Mouse (Mus musculus): ENCODE results near the gene Vps18. TPM values are rescaled to one million over a fixed set of nuclear protein-coding genes. Genes with fewer than 3 reads are reported as not detected.

Gene Vps18
- total and polyA plus RNA-seq, 3 experiments: 9.0 to 33.3 (median 21.2) TPM

DNA sequence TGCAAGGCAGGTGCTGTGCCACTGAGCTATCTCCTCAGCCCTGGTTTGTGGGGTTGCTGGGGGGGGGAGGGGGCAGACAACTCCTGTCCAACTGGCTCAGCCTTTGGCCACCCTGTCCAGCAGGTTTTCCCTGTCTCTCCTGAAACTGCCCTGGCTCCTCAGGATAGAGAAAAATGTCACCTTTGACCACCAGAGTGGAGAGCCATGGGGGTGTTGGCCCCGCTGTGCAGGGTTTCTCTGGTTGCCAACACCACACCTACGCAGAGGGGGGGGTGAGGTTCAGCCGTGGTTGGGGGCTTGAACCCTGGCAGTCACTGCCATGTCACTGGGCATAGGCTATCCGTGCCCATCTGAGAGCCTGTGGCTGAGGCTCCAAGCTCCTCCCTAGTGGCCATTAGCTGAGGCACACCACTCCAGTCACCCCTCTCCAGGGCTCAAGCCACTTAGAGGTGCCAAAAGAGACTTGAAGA, 38.9 kb upstream of the Vps18 start:
- H3K36me3 ChIP-seq (replicated peaks): no peaks in the 10 kb centered on the region
- no peak overlapping the region for H3K4me3 ChIP-seq (ENCODE audit: low read depth, low read length)
- H3K4me1 ChIP-seq (ENCODE audit: insufficient read depth, low read depth, low read length): peaks cover 8% of the 10 kb centered on the region
- peaks cover 58% of the 10 kb centered on the region for H3K27me3 ChIP-seq (ENCODE audit: insufficient read depth, low read length)
- DNase-seq (ENCODE audit: low spot score) (no peak), ATAC-seq (ENCODE audit: extremely low read depth, insufficient number of reproducible peaks, low FRiP score, poor library complexity, severe bottlenecking) (no peak)
- no peaks in the 10 kb centered on the region for H3K9me3 ChIP-seq (replicated peaks)
- no peak for TF ChIP-seq GATA1 (IDR thresholded peaks at IDR 0.05; ENCODE audit: borderline replicate concordance, low read length)
- no peak for TF ChIP-seq GATA2 (IDR thresholded peaks at IDR 0.05; ENCODE audit: borderline replicate concordance, low read depth, low read length)
- no peak for TF ChIP-seq CTCF (IDR thresholded peaks at IDR 0.05; ENCODE audit: low read depth, low read length)
- TF ChIP-seq TAL1 (conservative IDR thresholded peaks at IDR 0.05; ENCODE audit: low read depth, low read length): no peak
- no peak for TF ChIP-seq POLR2AphosphoS5 (IDR thresholded peaks at IDR 0.05; ENCODE audit: insufficient replicate concordance, low read depth, low read length)

DNA sequence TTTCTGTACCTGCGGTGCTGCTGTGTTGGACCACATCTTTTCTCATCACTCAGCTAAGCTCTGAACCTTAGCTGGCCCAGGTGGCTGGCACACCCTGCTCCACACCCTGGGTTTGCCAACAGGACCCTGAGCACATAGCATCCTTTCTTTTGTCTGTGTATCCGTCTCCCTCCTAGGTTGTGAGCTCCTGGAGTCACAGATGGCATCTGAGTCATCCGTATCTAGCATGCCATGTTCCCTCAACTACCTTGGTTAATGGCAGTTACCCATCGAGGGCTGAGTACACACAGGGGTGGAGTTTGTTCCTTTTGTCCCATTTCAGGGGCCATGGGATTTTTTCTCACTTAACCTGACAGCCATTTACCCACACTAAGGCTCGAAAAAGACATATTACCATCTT, 38.2 kb upstream of the Vps18 start:
- no peak for TF ChIP-seq CTCF (IDR thresholded peaks at IDR 0.05; ENCODE audit: low read depth, low read length)
- TF ChIP-seq POLR2AphosphoS5 (IDR thresholded peaks at IDR 0.05; ENCODE audit: insufficient replicate concordance, low read depth, low read length): no peak
- no peak for TF ChIP-seq TAL1 (conservative IDR thresholded peaks at IDR 0.05; ENCODE audit: low read depth, low read length)
- no peak for TF ChIP-seq GATA2 (IDR thresholded peaks at IDR 0.05; ENCODE audit: borderline replicate concordance, low read depth, low read length)
- TF ChIP-seq GATA1 (IDR thresholded peaks at IDR 0.05; ENCODE audit: borderline replicate concordance, low read length): no peak
- no peaks in the 10 kb centered on the region for H3K36me3 ChIP-seq (replicated peaks)
- H3K4me1 ChIP-seq (ENCODE audit: insufficient read depth, low read depth, low read length): peaks cover 8% of the 10 kb centered on the region
- DNase-seq (ENCODE audit: low spot score): no peak
- H3K4me3 ChIP-seq (ENCODE audit: low read depth, low read length): no peak overlapping the region
- no peaks in the 10 kb centered on the region for H3K9me3 ChIP-seq (replicated peaks)
- H3K27me3 ChIP-seq (ENCODE audit: insufficient read depth, low read length): peaks cover 58% of the 10 kb centered on the region
- ATAC-seq (ENCODE audit: extremely low read depth, insufficient number of reproducible peaks, low FRiP score, poor library complexity, severe bottlenecking): no peak

DNA sequence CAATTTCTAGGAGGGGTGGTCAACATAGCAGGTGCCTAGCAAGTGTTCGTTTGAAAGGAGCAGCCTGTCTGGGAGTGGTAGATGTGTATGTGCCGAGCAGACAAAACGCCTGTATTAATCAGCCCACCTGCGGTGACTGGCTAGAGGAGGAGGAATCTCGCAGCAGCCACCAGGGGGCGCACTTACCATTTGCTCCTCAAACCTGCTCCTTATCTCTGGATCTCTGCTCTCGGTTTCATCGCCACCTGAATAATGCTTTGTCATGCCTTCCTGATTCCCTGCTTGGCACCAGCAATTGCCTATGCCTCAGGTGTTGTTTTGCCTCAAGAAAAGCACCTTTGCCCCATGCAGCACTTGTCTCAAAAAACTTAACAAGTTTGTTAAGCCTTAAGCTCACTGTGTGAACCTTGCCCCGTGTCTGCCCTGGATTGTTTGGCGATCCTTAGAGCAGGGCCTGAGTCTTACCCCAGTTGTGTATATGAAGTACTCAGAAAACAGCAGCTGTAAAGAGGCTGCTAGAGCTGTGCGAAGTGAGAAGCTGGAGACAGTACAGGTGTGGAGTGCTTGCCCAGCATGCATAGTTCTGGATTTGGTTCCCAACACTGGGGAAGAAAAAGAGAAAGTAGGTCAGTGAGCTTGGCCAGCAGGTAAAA, 37.6 kb upstream of the Vps18 start:
- no peak for TF ChIP-seq POLR2AphosphoS5 (IDR thresholded peaks at IDR 0.05; ENCODE audit: insufficient replicate concordance, low read depth, low read length)
- peak; percentile 90 for TF ChIP-seq CTCF (IDR thresholded peaks at IDR 0.05; ENCODE audit: low read depth, low read length)
- peak; percentile 94; the same call in 1 of the 2 replicates for TF ChIP-seq GATA2 (IDR thresholded peaks at IDR 0.05; ENCODE audit: borderline replicate concordance, low read depth, low read length)
- peak; percentile 79 for DNase-seq (ENCODE audit: low spot score)
- H3K27me3 ChIP-seq (ENCODE audit: insufficient read depth, low read length): peaks cover 58% of the 10 kb centered on the region
- no peaks in the 10 kb centered on the region for H3K9me3 ChIP-seq (replicated peaks)
- peak; percentile 34; the same call in 1 of the 2 replicates for ATAC-seq (ENCODE audit: extremely low read depth, insufficient number of reproducible peaks, low FRiP score, poor library complexity, severe bottlenecking)
- H3K4me1 ChIP-seq (ENCODE audit: insufficient read depth, low read depth, low read length): peaks cover 8% of the 10 kb centered on the region
- H3K4me3 ChIP-seq (ENCODE audit: low read depth, low read length): no peak overlapping the region
- H3K36me3 ChIP-seq (replicated peaks): no peaks in the 10 kb centered on the region

DNA sequence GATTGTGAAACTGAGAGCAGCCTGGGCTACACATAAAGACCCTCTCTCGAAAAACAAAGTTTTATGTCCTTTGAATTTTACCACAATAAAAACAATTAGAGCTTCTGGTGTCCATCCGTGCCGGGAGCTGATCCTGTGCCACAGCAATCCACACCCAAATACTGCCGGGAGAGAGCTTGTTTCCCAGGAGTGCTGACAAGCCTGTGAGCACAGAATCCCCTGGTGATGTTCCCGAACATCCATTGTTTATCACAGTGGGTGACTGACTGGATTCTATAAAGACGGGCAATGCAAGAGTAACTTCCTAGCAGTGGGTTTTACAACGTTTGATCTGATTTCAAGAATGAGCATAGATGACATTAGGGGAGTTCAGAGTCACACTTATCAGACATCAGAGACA, 33.6 kb upstream of the Vps18 start:
- Histone ChIP-seq H3K4me3 (ENCODE audit: low read depth, low read length) (no peak overlapping the region), H3K27me3 (ENCODE audit: insufficient read depth, low read length) (peaks cover 36% of the 10 kb centered on the region), H3K4me1 (ENCODE audit: insufficient read depth, low read depth, low read length) (peaks cover 8% of the 10 kb centered on the region), H3K9me3 (replicated peaks) (no peaks in the 10 kb centered on the region), H3K36me3 (replicated peaks) (no peaks in the 10 kb centered on the region)
- no peak for TF ChIP-seq GATA1 (IDR thresholded peaks at IDR 0.05; ENCODE audit: borderline replicate concordance, low read length)
- no peak for TF ChIP-seq TAL1 (conservative IDR thresholded peaks at IDR 0.05; ENCODE audit: low read depth, low read length)
- TF ChIP-seq CTCF (IDR thresholded peaks at IDR 0.05; ENCODE audit: low read depth, low read length): no peak
- no peak for TF ChIP-seq POLR2AphosphoS5 (IDR thresholded peaks at IDR 0.05; ENCODE audit: insufficient replicate concordance, low read depth, low read length)
- no peak for TF ChIP-seq GATA2 (IDR thresholded peaks at IDR 0.05; ENCODE audit: borderline replicate concordance, low read depth, low read length)
- DNase-seq (ENCODE audit: low spot score) (no peak), ATAC-seq (ENCODE audit: extremely low read depth, insufficient number of reproducible peaks, low FRiP score, poor library complexity, severe bottlenecking) (no peak)

DNA sequence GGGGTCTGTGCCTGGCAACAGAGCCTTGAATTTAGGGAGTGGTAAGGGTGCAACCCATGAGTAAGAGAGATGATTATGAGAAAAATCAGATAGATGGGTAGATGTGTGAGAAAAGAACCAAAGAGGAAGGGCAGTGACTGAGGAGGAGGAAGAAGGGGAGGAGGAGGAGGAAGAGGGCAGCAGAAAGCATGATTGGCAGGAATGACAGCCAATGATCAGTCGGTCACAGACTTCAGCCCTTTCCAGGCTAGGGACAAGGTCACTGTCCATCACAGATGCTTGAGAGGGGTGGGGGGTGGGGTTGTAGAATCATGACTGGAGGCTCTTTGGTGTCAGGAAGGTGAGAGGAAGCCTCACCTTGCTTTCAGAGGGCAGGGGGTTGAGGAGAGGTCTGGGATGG, 28.0 kb upstream of the Vps18 start:
- H3K4me1 ChIP-seq (ENCODE audit: insufficient read depth, low read depth, low read length): no peaks in the 10 kb centered on the region
- no peak for TF ChIP-seq TAL1 (conservative IDR thresholded peaks at IDR 0.05; ENCODE audit: low read depth, low read length)
- no peak for TF ChIP-seq POLR2AphosphoS5 (IDR thresholded peaks at IDR 0.05; ENCODE audit: insufficient replicate concordance, low read depth, low read length)
- TF ChIP-seq GATA2 (IDR thresholded peaks at IDR 0.05; ENCODE audit: borderline replicate concordance, low read depth, low read length): no peak
- no peak for TF ChIP-seq GATA1 (IDR thresholded peaks at IDR 0.05; ENCODE audit: borderline replicate concordance, low read length)
- no peak for TF ChIP-seq CTCF (IDR thresholded peaks at IDR 0.05; ENCODE audit: low read depth, low read length)
- H3K4me3 ChIP-seq (ENCODE audit: low read depth, low read length): no peak overlapping the region
- no peaks in the 10 kb centered on the region for H3K9me3 ChIP-seq (replicated peaks)
- H3K27me3 ChIP-seq (ENCODE audit: insufficient read depth, low read length): peaks cover 43% of the 10 kb centered on the region
- no peak for ATAC-seq (ENCODE audit: extremely low read depth, insufficient number of reproducible peaks, low FRiP score, poor library complexity, severe bottlenecking)
- DNase-seq (ENCODE audit: low spot score): no peak
- H3K36me3 ChIP-seq (replicated peaks): no peaks in the 10 kb centered on the region

DNA sequence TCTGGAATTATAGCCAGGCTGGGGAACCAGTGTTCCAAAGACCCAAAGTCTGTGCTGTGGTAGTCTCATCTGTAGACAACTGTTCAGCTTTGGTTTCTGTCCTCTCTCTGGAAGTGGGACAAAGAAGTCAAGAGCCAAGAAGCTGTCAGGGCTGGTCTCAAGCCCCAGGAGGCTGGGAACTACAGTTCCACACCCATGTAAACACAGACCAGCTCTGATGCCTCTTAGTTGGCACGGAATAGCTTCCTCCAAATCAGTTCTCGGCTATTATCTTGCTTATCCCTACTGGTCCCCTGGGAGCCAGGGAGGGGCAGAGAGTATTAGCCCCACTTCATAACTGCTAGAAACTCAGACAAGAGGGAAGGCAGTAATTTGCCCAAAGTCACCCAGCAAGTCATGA, 27.2 kb upstream of the Vps18 start:
- Histone ChIP-seq H3K27me3 (ENCODE audit: insufficient read depth, low read length) (peaks cover 44% of the 10 kb centered on the region), H3K4me1 (ENCODE audit: insufficient read depth, low read depth, low read length) (no peaks in the 10 kb centered on the region), H3K9me3 (replicated peaks) (no peaks in the 10 kb centered on the region), H3K36me3 (replicated peaks) (no peaks in the 10 kb centered on the region), H3K4me3 (ENCODE audit: low read depth, low read length) (no peak overlapping the region)
- no peak for DNase-seq (ENCODE audit: low spot score)
- no peak for ATAC-seq (ENCODE audit: extremely low read depth, insufficient number of reproducible peaks, low FRiP score, poor library complexity, severe bottlenecking)
- no peak for TF ChIP-seq TAL1 (conservative IDR thresholded peaks at IDR 0.05; ENCODE audit: low read depth, low read length)
- TF ChIP-seq POLR2AphosphoS5 (IDR thresholded peaks at IDR 0.05; ENCODE audit: insufficient replicate concordance, low read depth, low read length): no peak
- no peak for TF ChIP-seq GATA2 (IDR thresholded peaks at IDR 0.05; ENCODE audit: borderline replicate concordance, low read depth, low read length)
- TF ChIP-seq GATA1 (IDR thresholded peaks at IDR 0.05; ENCODE audit: borderline replicate concordance, low read length): no peak
- no peak for TF ChIP-seq CTCF (IDR thresholded peaks at IDR 0.05; ENCODE audit: low read depth, low read length)

All from G1E (cell line).